Mouse (Mus musculus): Measurements from ENCODE around the gene Trim15. TPM values are rescaled to one million over a fixed set of nuclear protein-coding genes. Genes with fewer than 3 reads are reported as not detected.
"Not testable (repeated sequence)": the region's sequence is repeated elsewhere in the genome, so short reads cannot be mapped to it uniquely, and the experiment has no call there.

Gene Trim15
- polyA plus RNA-seq, 1 experiment from 2014 or later, result 0.47 TPM

GRCm38 (mm10) chr17:36843696-36844095 lies 23.3 kb downstream of the Trim15 start:
- Histone ChIP-seq H3K4me1 (replicated peaks) (peaks cover 21% of the 10 kb centered on the region), H3K9ac (no peak overlapping the region), H3K4me2 (no peak overlapping the region), H3K27me3 (replicated peaks) (no peaks in the 10 kb centered on the region), H3K9me3 (replicated peaks) (no peaks in the 10 kb centered on the region), H3K4me3 (no peak overlapping the region), H3K27ac (ENCODE audit: poor library complexity, severe bottlenecking) (0 out of 2 replicates have a peak overlapping the region, but pooled peaks have one; percentile 17), H3K36me3 (peaks cover 24% of the 10 kb centered on the region)
- WGBS, result 70% methylated on average over 7 of the region's 7 CpGs
- ATAC-seq (ENCODE audit: insufficient number of reproducible peaks, low FRiP score), result no peak

- no peak for ATAC-seq (ENCODE audit: insufficient number of reproducible peaks, low FRiP score)
- no peak overlapping the region for H3K27ac ChIP-seq (ENCODE audit: poor library complexity, severe bottlenecking)
- peaks cover 17% of the 10 kb centered on the region; the same call in 1 of the 2 replicates for H3K36me3 ChIP-seq
- H3K4me3 ChIP-seq, result no peak overlapping the region
- H3K4me1 ChIP-seq (replicated peaks), result peaks cover 31% of the 10 kb centered on the region
- no peaks in the 10 kb centered on the region for H3K9me3 ChIP-seq (replicated peaks)
- H3K4me2 ChIP-seq, result no peak overlapping the region
- H3K27me3 ChIP-seq (replicated peaks), result no peaks in the 10 kb centered on the region
- H3K9ac ChIP-seq, result no peak overlapping the region
Observed at GRCm38 (mm10) chr17:36840961-36841445, 26.0 kb downstream of the Trim15 start.

GRCm38 (mm10) chr17:36839931-36840330 lies 27.1 kb downstream of the Trim15 start:
- no peaks in the 10 kb centered on the region for H3K27me3 ChIP-seq (replicated peaks)
- H3K36me3 ChIP-seq, result peaks cover 17% of the 10 kb centered on the region; the same call in 1 of the 2 replicates
- H3K27ac ChIP-seq (ENCODE audit: poor library complexity, severe bottlenecking), result no peak overlapping the region
- no peak overlapping the region for H3K9ac ChIP-seq
- 69% methylated on average over 3 of the region's 3 CpGs for WGBS
- H3K9me3 ChIP-seq (replicated peaks), result no peaks in the 10 kb centered on the region
- no peak for ATAC-seq (ENCODE audit: insufficient number of reproducible peaks, low FRiP score)
- H3K4me3 ChIP-seq, result no peak overlapping the region
- H3K4me1 ChIP-seq (replicated peaks), result peaks cover 34% of the 10 kb centered on the region
- no peak overlapping the region for H3K4me2 ChIP-seq

GRCm38 (mm10) chr17:36839001-36839400 lies 28.0 kb downstream of the Trim15 start:
- no peak for ATAC-seq (ENCODE audit: insufficient number of reproducible peaks, low FRiP score)
- Histone ChIP-seq H3K9me3 (replicated peaks) (no peaks in the 10 kb centered on the region), H3K27me3 (replicated peaks) (no peaks in the 10 kb centered on the region), H3K4me1 (replicated peaks) (peaks cover 28% of the 10 kb centered on the region), H3K4me2 (no peak overlapping the region), H3K36me3 (peaks cover 17% of the 10 kb centered on the region; the same call in 1 of the 2 replicates), H3K9ac (no peak overlapping the region), H3K4me3 (no peak overlapping the region), H3K27ac (ENCODE audit: poor library complexity, severe bottlenecking) (no peak overlapping the region)
- 75% methylated on average over 5 of the region's 5 CpGs for WGBS

GRCm38 (mm10) chr17:36836874-36837647 lies 29.9 kb downstream of the Trim15 start, which contains the start of gene Trim26:
Trim26 (plus strand) TSS chr17:36837134.
- Histone ChIP-seq H3K9me3 (replicated peaks) (no peaks in the 10 kb centered on the region), H3K36me3 (peaks cover 12% of the 10 kb centered on the region; the same call in 1 of the 2 replicates), H3K9ac (peak within 1 kb of the TSS; percentile 90), H3K4me1 (replicated peaks) (peaks cover 18% of the 10 kb centered on the region; the same call in 1 of the 2 replicates), H3K27me3 (replicated peaks) (no peaks in the 10 kb centered on the region), H3K4me2 (peak within 1 kb of the TSS; percentile 81), H3K27ac (ENCODE audit: poor library complexity, severe bottlenecking) (peak within 1 kb of the TSS; percentile 97), H3K4me3 (peak within 1 kb of the TSS; percentile 87)
- under 1% methylated on average over 58 of the region's 58 CpGs for WGBS
- ATAC-seq (ENCODE audit: insufficient number of reproducible peaks, low FRiP score), result peak; percentile 99

GRCm38 (mm10) chr17:36836427-36836812 lies 30.6 kb downstream of the Trim15 start:
- no peaks in the 10 kb centered on the region for H3K27me3 ChIP-seq (replicated peaks)
- 13% methylated on average over 3 of the region's 3 CpGs for WGBS
- peak overlapping the region; percentile 87 for H3K4me3 ChIP-seq
- H3K36me3 ChIP-seq, result peaks cover 11% of the 10 kb centered on the region; the same call in 1 of the 2 replicates
- peak; percentile 10; the same call in 1 of the 2 replicates for ATAC-seq (ENCODE audit: insufficient number of reproducible peaks, low FRiP score)
- H3K9me3 ChIP-seq (replicated peaks), result no peaks in the 10 kb centered on the region
- H3K9ac ChIP-seq, result peak overlapping the region; percentile 73
- peak overlapping the region; percentile 97 for H3K27ac ChIP-seq (ENCODE audit: poor library complexity, severe bottlenecking)
- peak overlapping the region; percentile 81 for H3K4me2 ChIP-seq
- H3K4me1 ChIP-seq (replicated peaks), result peaks cover 18% of the 10 kb centered on the region; the same call in 1 of the 2 replicates

GRCm38 (mm10) chr17:36835591-36836426 lies 31.2 kb downstream of the Trim15 start:
- peak overlapping the region; percentile 97 for H3K27ac ChIP-seq (ENCODE audit: poor library complexity, severe bottlenecking)
- no peaks in the 10 kb centered on the region for H3K27me3 ChIP-seq (replicated peaks)
- H3K4me2 ChIP-seq, result peak overlapping the region; percentile 81
- peak overlapping the region; percentile 73 for H3K9ac ChIP-seq
- H3K4me1 ChIP-seq (replicated peaks), result peaks cover 18% of the 10 kb centered on the region; the same call in 1 of the 2 replicates
- peaks cover 9% of the 10 kb centered on the region; the same call in 1 of the 2 replicates for H3K36me3 ChIP-seq
- no peaks in the 10 kb centered on the region for H3K9me3 ChIP-seq (replicated peaks)
- peak overlapping the region; percentile 13 for H3K4me3 ChIP-seq
- ATAC-seq (ENCODE audit: insufficient number of reproducible peaks, low FRiP score), result no peak
- WGBS, result 30% methylated on average over 12 of the region's 12 CpGs

GRCm38 (mm10) chr17:36832694-36833093 lies 34.3 kb downstream of the Trim15 start:
- ATAC-seq (ENCODE audit: insufficient number of reproducible peaks, low FRiP score), result no peak
- 53% methylated on average over 4 of the region's 4 CpGs for WGBS
- H3K4me3 ChIP-seq, result no peak overlapping the region
- H3K27me3 ChIP-seq (replicated peaks), result no peaks in the 10 kb centered on the region
- no peak overlapping the region for H3K4me2 ChIP-seq
- H3K9ac ChIP-seq, result no peak overlapping the region
- H3K9me3 ChIP-seq (replicated peaks), result no peaks in the 10 kb centered on the region
- no peaks in the 10 kb centered on the region for H3K36me3 ChIP-seq
- no peak overlapping the region for H3K27ac ChIP-seq (ENCODE audit: poor library complexity, severe bottlenecking)
- H3K4me1 ChIP-seq (replicated peaks), result peaks cover 8% of the 10 kb centered on the region; the same call in 1 of the 2 replicates

GRCm38 (mm10) chr17:36830470-36830869 lies 36.5 kb downstream of the Trim15 start:
- H3K27ac ChIP-seq (ENCODE audit: poor library complexity, severe bottlenecking), result no peak overlapping the region
- no peaks in the 10 kb centered on the region for H3K36me3 ChIP-seq
- H3K27me3 ChIP-seq (replicated peaks), result no peaks in the 10 kb centered on the region
- H3K4me2 ChIP-seq, result no peak overlapping the region
- H3K9ac ChIP-seq, result no peak overlapping the region
- no peak for ATAC-seq (ENCODE audit: insufficient number of reproducible peaks, low FRiP score)
- WGBS, result 65% methylated on average over 3 of the region's 3 CpGs
- no peaks in the 10 kb centered on the region for H3K9me3 ChIP-seq (replicated peaks)
- no peaks in the 10 kb centered on the region for H3K4me1 ChIP-seq (replicated peaks)
- H3K4me3 ChIP-seq, result no peak overlapping the region

GRCm38 (mm10) chr17:36828488-36828887 lies 38.5 kb downstream of the Trim15 start:
- Histone ChIP-seq H3K4me2 (no peak overlapping the region), H3K36me3 (no peaks in the 10 kb centered on the region), H3K27ac (ENCODE audit: poor library complexity, severe bottlenecking) (no peak overlapping the region), H3K4me1 (replicated peaks) (no peaks in the 10 kb centered on the region), H3K27me3 (replicated peaks) (no peaks in the 10 kb centered on the region), H3K9ac (no peak overlapping the region), H3K4me3 (no peak overlapping the region), H3K9me3 (replicated peaks) (no peaks in the 10 kb centered on the region)
- 80% methylated on average over 2 of the region's 2 CpGs for WGBS
- ATAC-seq (ENCODE audit: insufficient number of reproducible peaks, low FRiP score), result no peak

GRCm38 (mm10) chr17:36826002-36826401 lies 41.0 kb downstream of the Trim15 start:
- WGBS, result 19% methylated on average over 5 of the region's 5 CpGs
- not testable (repeated sequence) for H3K27me3 ChIP-seq (replicated peaks); H3K9ac ChIP-seq; H3K4me1 ChIP-seq (replicated peaks); H3K4me2 ChIP-seq; H3K36me3 ChIP-seq; H3K9me3 ChIP-seq (replicated peaks); H3K4me3 ChIP-seq; H3K27ac ChIP-seq (ENCODE audit: poor library complexity, severe bottlenecking)
- ATAC-seq (ENCODE audit: insufficient number of reproducible peaks, low FRiP score), result peak; percentile 29; the same call in 1 of the 2 replicates

Data from heart, embryonic 12.5 days (tissue).